Mouse (Mus musculus): ENCODE measurements around the gene Bmp2k. TPM values are rescaled to one million over a fixed set of nuclear protein-coding genes. Genes with fewer than 3 reads are reported as not detected.
A peak's percentile ranks its signal among the peaks of the same experiment; 100 is the strongest.

Bmp2k gene
- polyA plus RNA-seq, 1 experiment from 2014 or later = 9.2 TPM

GRCm38 (mm10) chr5:96976150-96976549, 21.3 kb upstream of the Bmp2k start:
- Histone ChIP-seq H3K4me1 (peaks cover 6% of the 10 kb centered on the region), H3K27ac (no peak overlapping the region), H3K27me3 (replicated peaks) (no peaks in the 10 kb centered on the region), H3K4me2 (no peak overlapping the region), H3K9ac (no peak overlapping the region), H3K9me3 (no peaks in the 10 kb centered on the region), H3K4me3 (no peak overlapping the region), H3K36me3 (replicated peaks) (no peaks in the 10 kb centered on the region)
- WGBS = 84% methylated on average over 3 of the region's 3 CpGs
- no peak for ATAC-seq (replicated peaks)

GRCm38 (mm10) chr5:96979296-96980007, 18.0 kb upstream of the Bmp2k start:
- Histone ChIP-seq H3K4me2 (no peak overlapping the region), H3K4me3 (no peak overlapping the region), H3K4me1 (peaks cover 6% of the 10 kb centered on the region), H3K27ac (no peak overlapping the region), H3K9ac (no peak overlapping the region), H3K27me3 (replicated peaks) (no peaks in the 10 kb centered on the region), H3K36me3 (replicated peaks) (no peaks in the 10 kb centered on the region), H3K9me3 (no peaks in the 10 kb centered on the region)
- ATAC-seq (replicated peaks) = no peak
- WGBS = 45% methylated on average over 13 of the region's 13 CpGs

GRCm38 (mm10) chr5:96980008-96980634, 17.4 kb upstream of the Bmp2k start:
- no peak for ATAC-seq (replicated peaks)

GRCm38 (mm10) chr5:96981987-96982386, 15.5 kb upstream of the Bmp2k start:
- no peak for ATAC-seq (replicated peaks)
- 81% methylated on average over 3 of the region's 3 CpGs for WGBS

More at GRCm38 (mm10) chr5:96980008-96980634, 17.4 kb upstream of the Bmp2k start:
- H3K4me2 ChIP-seq = no peak overlapping the region
- H3K4me1 ChIP-seq = peaks cover 6% of the 10 kb centered on the region
- no peak overlapping the region for H3K4me3 ChIP-seq
- no peaks in the 10 kb centered on the region for H3K27me3 ChIP-seq (replicated peaks)
- 21% methylated on average over 15 of the region's 15 CpGs for WGBS
- no peak overlapping the region for H3K27ac ChIP-seq
- no peaks in the 10 kb centered on the region for H3K36me3 ChIP-seq (replicated peaks)
- no peaks in the 10 kb centered on the region for H3K9me3 ChIP-seq
- no peak overlapping the region for H3K9ac ChIP-seq

GRCm38 (mm10) chr5:96983142-96983541, 14.3 kb upstream of the Bmp2k start:
- H3K4me1 ChIP-seq = peaks cover 6% of the 10 kb centered on the region
- no peaks in the 10 kb centered on the region for H3K27me3 ChIP-seq (replicated peaks)
- H3K36me3 ChIP-seq (replicated peaks) = no peaks in the 10 kb centered on the region
- H3K4me2 ChIP-seq = no peak overlapping the region
- no peak overlapping the region for H3K27ac ChIP-seq
- no peak for ATAC-seq (replicated peaks)
- H3K4me3 ChIP-seq = no peak overlapping the region
- 88% methylated on average over 7 of the region's 7 CpGs for WGBS
- no peaks in the 10 kb centered on the region for H3K9me3 ChIP-seq
- no peak overlapping the region for H3K9ac ChIP-seq

More at GRCm38 (mm10) chr5:96981987-96982386, 15.5 kb upstream of the Bmp2k start:
- Histone ChIP-seq H3K9me3 (no peaks in the 10 kb centered on the region), H3K36me3 (replicated peaks) (no peaks in the 10 kb centered on the region), H3K27ac (no peak overlapping the region), H3K4me3 (no peak overlapping the region), H3K4me1 (peaks cover 6% of the 10 kb centered on the region), H3K4me2 (no peak overlapping the region), H3K9ac (no peak overlapping the region), H3K27me3 (replicated peaks) (no peaks in the 10 kb centered on the region)

GRCm38 (mm10) chr5:96986850-96987249, 10.6 kb upstream of the Bmp2k start:
- Histone ChIP-seq H3K4me2 (no peak overlapping the region), H3K36me3 (replicated peaks) (no peaks in the 10 kb centered on the region), H3K9ac (no peak overlapping the region), H3K27ac (no peak overlapping the region), H3K9me3 (no peaks in the 10 kb centered on the region), H3K27me3 (replicated peaks) (no peaks in the 10 kb centered on the region), H3K4me1 (no peaks in the 10 kb centered on the region), H3K4me3 (no peak overlapping the region)
- WGBS = 86% methylated on average over 3 of the region's 3 CpGs
- ATAC-seq (replicated peaks) = no peak

GRCm38 (mm10) chr5:96988880-96989279, 8.6 kb upstream of the Bmp2k start:
- Histone ChIP-seq H3K9ac (no peak overlapping the region), H3K4me2 (no peak overlapping the region), H3K36me3 (replicated peaks) (no peaks in the 10 kb centered on the region), H3K9me3 (no peaks in the 10 kb centered on the region), H3K27me3 (replicated peaks) (no peaks in the 10 kb centered on the region), H3K27ac (no peak overlapping the region), H3K4me3 (no peak overlapping the region), H3K4me1 (no peaks in the 10 kb centered on the region)
- ATAC-seq (replicated peaks) = no peak
- 90% methylated on average over 4 of the region's 4 CpGs for WGBS

GRCm38 (mm10) chr5:96991156-96991555, 6.3 kb upstream of the Bmp2k start:
- Histone ChIP-seq H3K36me3 (replicated peaks) (no peaks in the 10 kb centered on the region), H3K27ac (no peak overlapping the region), H3K9ac (no peak overlapping the region), H3K4me3 (no peak overlapping the region), H3K9me3 (no peaks in the 10 kb centered on the region), H3K4me2 (no peak overlapping the region), H3K27me3 (replicated peaks) (no peaks in the 10 kb centered on the region), H3K4me1 (peaks cover under 1% of the 10 kb centered on the region)
- WGBS = 87% methylated on average over 6 of the region's 6 CpGs
- ATAC-seq (replicated peaks) = no peak

GRCm38 (mm10) chr5:96992651-96993050, 4.8 kb upstream of the Bmp2k start:
- 93% methylated on average over 5 of the region's 5 CpGs for WGBS
- no peak for ATAC-seq (replicated peaks)
- Histone ChIP-seq H3K9ac (no peak overlapping the region), H3K4me3 (no peak overlapping the region), H3K36me3 (replicated peaks) (no peaks in the 10 kb centered on the region), H3K9me3 (no peaks in the 10 kb centered on the region), H3K4me2 (no peak overlapping the region), H3K27me3 (replicated peaks) (no peaks in the 10 kb centered on the region), H3K27ac (no peak overlapping the region), H3K4me1 (peaks cover 7% of the 10 kb centered on the region)

- WGBS = 76% methylated on average over 8 of the region's 8 CpGs
- Histone ChIP-seq H3K4me2 (no peak overlapping the region), H3K9ac (no peak overlapping the region), H3K9me3 (no peaks in the 10 kb centered on the region), H3K36me3 (replicated peaks) (no peaks in the 10 kb centered on the region), H3K4me3 (no peak overlapping the region), H3K27me3 (replicated peaks) (no peaks in the 10 kb centered on the region), H3K27ac (no peak overlapping the region), H3K4me1 (peaks cover 7% of the 10 kb centered on the region)
- no peak for ATAC-seq (replicated peaks)
Observed at GRCm38 (mm10) chr5:96993057-96993456, 4.4 kb upstream of the Bmp2k start.

GRCm38 (mm10) chr5:96995791-96996190, 1.7 kb upstream of the Bmp2k start:
- H3K9ac ChIP-seq = no peak overlapping the region
- no peaks in the 10 kb centered on the region for H3K27me3 ChIP-seq (replicated peaks)
- H3K4me2 ChIP-seq = no peak overlapping the region
- 79% methylated on average over 5 of the region's 5 CpGs for WGBS
- no peak overlapping the region for H3K4me3 ChIP-seq
- no peaks in the 10 kb centered on the region for H3K9me3 ChIP-seq
- no peaks in the 10 kb centered on the region for H3K36me3 ChIP-seq (replicated peaks)
- ATAC-seq (replicated peaks) = no peak
- H3K27ac ChIP-seq = no peak overlapping the region
- peaks cover 20% of the 10 kb centered on the region for H3K4me1 ChIP-seq

- H3K4me2 ChIP-seq = peak overlapping the region; percentile 83
- no peaks in the 10 kb centered on the region for H3K27me3 ChIP-seq (replicated peaks)
- no peaks in the 10 kb centered on the region for H3K36me3 ChIP-seq (replicated peaks)
- peak overlapping the region; percentile 90 for H3K4me3 ChIP-seq
- H3K9me3 ChIP-seq = no peaks in the 10 kb centered on the region
- H3K9ac ChIP-seq = peak overlapping the region; percentile 80
- H3K27ac ChIP-seq = peak overlapping the region; percentile 93
- ATAC-seq (replicated peaks) = peak; percentile 72
- 17% methylated on average over 39 of the region's 39 CpGs for WGBS
- H3K4me1 ChIP-seq = peaks cover 20% of the 10 kb centered on the region
Observed at GRCm38 (mm10) chr5:96996401-96997309, 834 bp upstream of the Bmp2k start.
